Mouse (Mus musculus) liver, adult 2 months (tissue): ENCODE data around the gene Olfr1. TPM values are rescaled to one million over a fixed set of nuclear protein-coding genes. Genes with fewer than 3 reads are reported as not detected.

ENCODE experiments used
- DNase-seq: peaks from one replicate; pipeline ENCODE4 v3.0.0-alpha.2; 2011; ENCODE audit warnings: low read depth, low spot score; ENCODE audit errors: extremely low read depth
- H3K27ac ChIP-seq: fragments of 200-500 bp; replicated peaks from 2 replicates; pipeline ENCODE4 v1.5.1; 2012; ENCODE audit warnings: low read depth, mild to moderate bottlenecking, control low read depth, inconsistent platforms, low read length; ENCODE audit not compliant: insufficient read depth
- H3K27me3 ChIP-seq: fragments of 200-500 bp; 2 replicates; pipeline ENCODE4 v1.6.1; 2012; ENCODE audit warnings: mild to moderate bottlenecking, moderate library complexity, low read length, inconsistent platforms; ENCODE audit not compliant: control insufficient read depth, insufficient read depth
- H3K36me3 ChIP-seq: fragments of 200-500 bp; 2 replicates; pipeline ENCODE4 v1.6.1; 2012; ENCODE audit warnings: low read length, inconsistent platforms; ENCODE audit not compliant: control insufficient read depth, insufficient read depth
- H3K4me1 ChIP-seq: fragments of 200-500 bp; 2 replicates; pipeline ENCODE4 v1.6.1; 2011; ENCODE audit warnings: low read length; ENCODE audit not compliant: control insufficient read depth, insufficient read depth
- H3K4me3 ChIP-seq: fragments of 200-500 bp; 2 replicates; pipeline ENCODE4 v1.5.1; 2011; ENCODE audit warnings: low read depth, mild to moderate bottlenecking, control low read depth, low read length, moderate library complexity; ENCODE audit not compliant: insufficient read depth
- H3K79me2 ChIP-seq: fragments of 200-500 bp; 2 replicates; pipeline ENCODE4 v1.6.1; 2012; ENCODE audit warnings: inconsistent platforms, mild to moderate bottlenecking, low read length, moderate library complexity; ENCODE audit not compliant: control insufficient read depth, insufficient read depth
- H3K9ac ChIP-seq: fragments of 200-500 bp; 2 replicates; pipeline ENCODE4 v1.6.1; 2012; ENCODE audit warnings: low read depth, mild to moderate bottlenecking, control low read depth, inconsistent platforms, low read length
- CTCF ChIP-seq: fragments of 200-500 bp; IDR thresholded peaks from 2 replicates; pipeline ENCODE4 v1.5.1; 2011; ENCODE audit warnings: low read depth, low read length, control low read depth
- POLR2A ChIP-seq: fragments of 200-500 bp; IDR thresholded peaks from 2 replicates; pipeline ENCODE4 v1.6.1; 2011; ENCODE audit warnings: low read length, control low read depth; ENCODE audit not compliant: insufficient read depth; ENCODE audit errors: extremely low read depth
- WGBS: fragments of 180-500 bp; shearing (Covaris S2); methylation state at CpG from one replicate; pipeline ENCODE4 v1.1.7; 2018; 5-methylcytosine and 5-hydroxymethylcytosine counted together
- polyA plus RNA-seq: library from polyadenylated mRNA; depleted of rRNA; stranded (reverse); fragments of >200 nt; gene quantifications from 2 replicates; pipeline ENCODE4 v1.2.3, GENCODE M21; 2012; rRNA removed
- total RNA-seq: library from RNA; depleted of rRNA; stranded (reverse); fragments of >200 nt; gene quantifications from 2 replicates; pipeline ENCODE4 v1.2.3, GENCODE M21; 2014; rRNA removed

The Olfr1 gene
- total RNA-seq (not detected in 2 replicates), polyA plus RNA-seq (not detected in 2 replicates)

DNA sequence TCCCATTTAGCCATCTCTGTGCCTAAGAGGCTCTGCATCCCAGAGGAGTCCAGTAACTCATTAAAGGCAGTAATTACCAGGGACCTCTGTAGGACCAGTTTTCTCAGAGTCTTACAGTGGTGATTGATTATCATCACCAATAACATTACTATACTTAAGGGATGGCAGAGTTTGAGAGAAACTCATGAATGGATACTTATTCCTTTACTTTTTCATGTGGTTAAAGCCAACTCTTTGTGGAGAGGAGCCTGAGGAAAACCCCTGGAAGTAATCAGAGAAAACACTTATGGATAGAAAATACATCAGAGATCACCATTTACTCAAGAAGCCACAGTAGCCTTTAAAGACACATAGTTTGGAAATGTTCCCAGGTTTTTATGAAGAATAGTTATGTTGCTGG is at the start of gene Olfr1:
Gene Olfr1, minus strand, starts transcription at position 101 of the 400 bp plus-strand sequence.
- no peak for TF ChIP-seq CTCF
- TF ChIP-seq POLR2A, result no peak
- no peaks in the 10 kb centered on the region for H3K36me3 ChIP-seq
- H3K27ac ChIP-seq, result no peak within 1 kb of the TSS
- H3K9ac ChIP-seq, result no peak within 1 kb of the TSS
- no peaks in the 10 kb centered on the region for H3K4me1 ChIP-seq
- no peak within 1 kb of the TSS for H3K4me3 ChIP-seq
- H3K27me3 ChIP-seq, result no peaks in the 10 kb centered on the region
- H3K79me2 ChIP-seq, result no peaks in the 10 kb centered on the region
- DNase-seq, result no peak

DNA sequence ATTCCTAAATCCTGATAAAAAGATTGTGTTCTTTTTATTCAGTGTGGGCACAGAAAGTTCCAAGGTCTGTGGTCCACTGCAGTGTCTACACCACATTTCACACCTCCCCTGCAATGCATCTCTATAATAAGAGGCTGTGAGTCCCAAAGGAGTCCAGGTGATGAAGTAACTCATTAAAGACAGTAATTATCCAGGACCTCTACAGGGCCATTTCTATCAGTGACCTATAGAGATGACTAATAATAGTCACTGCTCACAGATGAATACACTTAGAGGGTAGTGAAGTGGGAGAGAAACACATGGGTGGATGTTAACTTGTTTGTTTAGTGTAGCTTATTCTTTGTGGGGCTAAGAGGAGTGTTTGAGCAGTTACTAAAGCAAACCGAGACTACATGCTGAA is 29.0 kb upstream of the Olfr1 start, which contains the start of gene Olfr378:
Gene Olfr378, minus strand, starts transcription at position 101 of the 400 bp plus-strand sequence.
- no peaks in the 10 kb centered on the region for H3K36me3 ChIP-seq
- H3K27ac ChIP-seq, result no peak within 1 kb of the TSS
- no peak within 1 kb of the TSS for H3K9ac ChIP-seq
- no peaks in the 10 kb centered on the region for H3K79me2 ChIP-seq
- H3K27me3 ChIP-seq, result no peaks in the 10 kb centered on the region
- H3K4me1 ChIP-seq, result no peaks in the 10 kb centered on the region
- no peak within 1 kb of the TSS for H3K4me3 ChIP-seq
- TF ChIP-seq CTCF, result no peak
- no peak for TF ChIP-seq POLR2A
- WGBS, result 85% methylated on average over 1 of the region's 1 CpGs
- DNase-seq, result no peak

DNA sequence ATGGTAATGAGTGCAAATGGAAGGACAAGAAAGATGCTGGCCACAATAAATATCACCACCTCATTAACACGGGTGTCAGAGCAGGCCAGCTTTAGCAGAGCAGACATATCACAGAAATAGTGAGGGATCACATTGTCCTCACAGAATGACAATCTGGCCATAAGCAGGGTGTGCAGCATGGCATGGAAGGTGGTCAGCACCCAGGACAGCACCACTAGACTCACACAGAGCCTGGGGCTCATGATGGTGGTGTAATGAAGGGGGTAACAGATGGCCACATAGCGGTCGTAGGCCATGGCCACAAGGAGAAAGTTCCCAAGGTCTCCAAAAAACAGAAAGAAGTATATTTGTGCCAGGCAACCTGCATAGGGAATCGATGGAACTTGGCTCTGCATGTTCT is 4.0 kb downstream of the Olfr1 start:
- H3K9ac ChIP-seq, result no peak overlapping the region
- H3K27ac ChIP-seq, result no peak overlapping the region
- no peak for DNase-seq
- no peaks in the 10 kb centered on the region for H3K27me3 ChIP-seq
- H3K79me2 ChIP-seq, result no peaks in the 10 kb centered on the region
- H3K36me3 ChIP-seq, result no peaks in the 10 kb centered on the region
- WGBS, result 63% methylated on average over 4 of the region's 4 CpGs
- H3K4me3 ChIP-seq, result no peak overlapping the region
- H3K4me1 ChIP-seq, result no peaks in the 10 kb centered on the region
- TF ChIP-seq POLR2A, result no peak
- no peak for TF ChIP-seq CTCF

DNA sequence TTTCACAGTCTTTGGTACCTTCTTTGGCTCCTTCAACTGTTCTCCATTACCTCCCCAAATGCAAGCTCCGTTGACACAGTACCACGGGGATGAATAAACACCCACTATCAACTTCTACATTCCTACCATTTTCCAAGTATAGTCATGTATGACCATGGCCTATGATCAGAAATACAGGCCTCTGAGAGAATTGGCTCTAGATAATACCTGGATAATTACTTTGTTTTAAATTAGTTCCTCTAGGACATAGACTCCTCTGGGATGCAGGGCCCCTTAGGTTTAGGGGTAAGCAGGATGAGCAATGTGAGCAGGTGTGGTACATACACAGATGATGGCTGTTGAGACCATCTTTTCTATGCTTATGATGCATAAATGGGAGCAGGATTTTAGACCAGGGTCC is 28.5 kb downstream of the Olfr1 start, which contains the start of gene Olfr376:
Gene Olfr376, plus strand, starts transcription at position 301 of the 400 bp plus-strand sequence.
- WGBS, result 74% methylated on average over 2 of the region's 2 CpGs
- Histone ChIP-seq H3K27me3 (no peaks in the 10 kb centered on the region), H3K36me3 (no peaks in the 10 kb centered on the region), H3K4me1 (no peaks in the 10 kb centered on the region), H3K9ac (no peak within 1 kb of the TSS), H3K4me3 (no peak within 1 kb of the TSS), H3K79me2 (no peaks in the 10 kb centered on the region), H3K27ac (no peak within 1 kb of the TSS)
- no peak for DNase-seq
- no peak for TF ChIP-seq CTCF
- no peak for TF ChIP-seq POLR2A

DNA sequence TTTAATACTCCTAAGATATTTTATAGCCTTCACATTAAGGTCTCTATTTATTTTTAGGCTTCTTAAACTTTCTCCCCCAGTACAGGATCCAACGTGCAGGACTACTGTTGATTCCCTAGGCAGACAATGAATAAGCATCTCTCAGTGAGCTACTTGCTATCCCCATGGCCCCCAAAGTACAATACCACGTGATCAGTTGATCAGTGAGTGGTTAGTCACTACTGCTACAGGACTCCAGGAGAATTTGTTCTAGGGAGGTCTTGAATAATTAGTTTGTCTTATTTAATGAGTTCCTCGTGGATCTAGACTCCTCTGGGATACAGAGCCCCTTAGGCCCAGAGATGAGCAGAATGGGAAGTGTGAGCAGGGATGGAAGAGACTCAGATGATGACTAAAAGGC is 48.9 kb downstream of the Olfr1 start, which contains the start of gene Olfr20:
Gene Olfr20, plus strand, starts transcription at position 301 of the 400 bp plus-strand sequence.
- WGBS, result 64% methylated on average over 3 of the region's 3 CpGs

More for the DNA sequence above, 48.9 kb downstream of the Olfr1 start, which contains the start of gene Olfr20:
- Histone ChIP-seq H3K27me3 (no peaks in the 10 kb centered on the region), H3K4me3 (no peak within 1 kb of the TSS), H3K36me3 (peaks cover 6% of the 10 kb centered on the region), H3K4me1 (no peaks in the 10 kb centered on the region), H3K79me2 (no peaks in the 10 kb centered on the region), H3K9ac (no peak within 1 kb of the TSS), H3K27ac (no peak within 1 kb of the TSS)
- no peak for DNase-seq
- TF ChIP-seq POLR2A, result no peak
- no peak for TF ChIP-seq CTCF

Other genes starting within 250 kb of the Olfr1 start
- 0.09 TPM in 1 of 2 replicates, not detected in the other for gene P2rx5, start 239.2 kb downstream of the Olfr1 start, total RNA-seq
- 0.06 TPM in 1 of 2 replicates, not detected in the other for gene P2rx5, start 239.2 kb downstream of the Olfr1 start, polyA plus RNA-seq
- 80.9 and 90.9 TPM in 2 replicates for gene Emc6, start 222.6 kb downstream of the Olfr1 start, total RNA-seq
- gene Emc6, start 222.6 kb downstream of the Olfr1 start, polyA plus RNA-seq, result 63.8 and 74.6 TPM in 2 replicates
- gene Tax1bp3, start 222.5 kb downstream of the Olfr1 start, total RNA-seq, result 11.5 and 13.2 TPM in 2 replicates
- gene Tax1bp3, start 222.5 kb downstream of the Olfr1 start, polyA plus RNA-seq, result 16.6 and 19.4 TPM in 2 replicates
- gene Ctns, start 200.6 kb downstream of the Olfr1 start, total RNA-seq, result 11.5 and 15.6 TPM in 2 replicates
- gene Ctns, start 200.6 kb downstream of the Olfr1 start, polyA plus RNA-seq, result 13.1 and 16.6 TPM in 2 replicates
- 38.3 and 38.6 TPM in 2 replicates for gene Shpk, start 200.2 kb downstream of the Olfr1 start, total RNA-seq
- 43.5 and 44.5 TPM in 2 replicates for gene Shpk, start 200.2 kb downstream of the Olfr1 start, polyA plus RNA-seq
- 0.18 and 0.20 TPM in 2 replicates for gene Trpv1, start 165.3 kb downstream of the Olfr1 start, total RNA-seq
- 0.06 and 0.28 TPM in 2 replicates for gene Trpv1, start 165.3 kb downstream of the Olfr1 start, polyA plus RNA-seq
- under 0.01 TPM in 2 replicates for gene Trpv3, start 132.2 kb downstream of the Olfr1 start, total RNA-seq
- gene Trpv3, start 132.2 kb downstream of the Olfr1 start, polyA plus RNA-seq, result 0.01 TPM in 2 replicates
- gene Aspa, start 70.0 kb downstream of the Olfr1 start, total RNA-seq, result 32.8 and 40.2 TPM in 2 replicates
- 3.2 and 4.2 TPM in 2 replicates for gene Aspa, start 70.0 kb downstream of the Olfr1 start, polyA plus RNA-seq
- gene Gm49340, start 69.9 kb downstream of the Olfr1 start, total RNA-seq, result 0.18 and 0.27 TPM in 2 replicates
- 0.23 TPM in 1 of 2 replicates, not detected in the other for gene Gm49340, start 69.9 kb downstream of the Olfr1 start, polyA plus RNA-seq
- 5.1 and 5.9 TPM in 2 replicates for gene Spata22, start 69.9 kb downstream of the Olfr1 start, total RNA-seq
- 0.73 and 0.94 TPM in 2 replicates for gene Spata22, start 69.9 kb downstream of the Olfr1 start, polyA plus RNA-seq
- gene Olfr20, start 48.8 kb downstream of the Olfr1 start, total RNA-seq, result 0.13 TPM in 1 of 2 replicates, not detected in the other
- gene Olfr20, start 48.8 kb downstream of the Olfr1 start, polyA plus RNA-seq, result 1.0 and 1.8 TPM in 2 replicates
- not detected in 2 replicates for gene Olfr376, start 28.4 kb downstream of the Olfr1 start, total RNA-seq
- gene Olfr376, start 28.4 kb downstream of the Olfr1 start, polyA plus RNA-seq, result not detected in 2 replicates
- not detected in 2 replicates for gene Olfr378, start 28.9 kb upstream of the Olfr1 start, total RNA-seq
- not detected in 2 replicates for gene Olfr378, start 28.9 kb upstream of the Olfr1 start, polyA plus RNA-seq
- gene Olfr380, start 57.9 kb upstream of the Olfr1 start, total RNA-seq, result not detected in 2 replicates
- not detected in 2 replicates for gene Olfr380, start 57.9 kb upstream of the Olfr1 start, polyA plus RNA-seq
- gene Olfr381, start 92.0 kb upstream of the Olfr1 start, total RNA-seq, result not detected in 2 replicates
- not detected in 2 replicates for gene Olfr381, start 92.0 kb upstream of the Olfr1 start, polyA plus RNA-seq
- not detected in 2 replicates for gene Olfr382, start 117.6 kb upstream of the Olfr1 start, total RNA-seq
- not detected in 2 replicates for gene Olfr382, start 117.6 kb upstream of the Olfr1 start, polyA plus RNA-seq
- not detected in 2 replicates for gene Olfr385, start 193.4 kb upstream of the Olfr1 start, total RNA-seq
- not detected in 2 replicates for gene Olfr385, start 193.4 kb upstream of the Olfr1 start, polyA plus RNA-seq
- gene Olfr384, start 199.0 kb upstream of the Olfr1 start, total RNA-seq, result not detected in 2 replicates
- gene Olfr384, start 199.0 kb upstream of the Olfr1 start, polyA plus RNA-seq, result not detected in 2 replicates